Mouse (Mus musculus) C2C12 (cell line): ENCODE measurements around the gene Tle1.

Experiments used
- CEBPB ChIP-seq: IDR thresholded peaks from one replicate; pipeline ENCODE4 v1.6.1; 2011; ENCODE audit warnings: low read depth, mild to moderate bottlenecking, control low read depth, moderate library complexity
- CTCF ChIP-seq: IDR thresholded peaks from one replicate; pipeline ENCODE4 v1.5.1; 2011; ENCODE audit not compliant: control insufficient read depth, insufficient read depth, insufficient read length
- FOSL1 ChIP-seq: IDR thresholded peaks from one replicate; pipeline ENCODE4 v1.8.0; 2011; ENCODE audit warnings: mild to moderate bottlenecking, low read length; ENCODE audit not compliant: poor library complexity, insufficient read depth, severe bottlenecking
- MAX ChIP-seq: IDR thresholded peaks from one replicate; pipeline ENCODE4 v1.6.1; 2011; ENCODE audit warnings: mild to moderate bottlenecking, control low read depth
- MYOD1 ChIP-seq: IDR thresholded peaks from one replicate; pipeline ENCODE4 v1.6.1; 2011; ENCODE audit warnings: low read depth; ENCODE audit not compliant: control insufficient read depth, insufficient read length
- MYOG ChIP-seq: IDR thresholded peaks from one replicate; pipeline ENCODE4 v1.6.1; 2011; ENCODE audit not compliant: control insufficient read depth, insufficient read length; ENCODE audit errors: extremely low read depth
- USF1 ChIP-seq: IDR thresholded peaks from one replicate; pipeline ENCODE4 v1.6.1; 2011; ENCODE audit warnings: low read depth, mild to moderate bottlenecking, control low read depth, moderate library complexity

- TF ChIP-seq MAX (no peak), CTCF (no peak), MYOG (no peak), USF1 (no peak), MYOD1 (no peak), CEBPB (no peak), FOSL1 (no peak)
Measured at GRCm38 (mm10) chr4:72204420-72205045, 3.8 kb upstream of the Tle1 start.
